Mouse (Mus musculus): ENCODE measurements at regions not wholly inside any gene's neighbourhood (a gene's known extent, or its start where the extent isn't known, plus 50 kb on each side); places are given as distances from the start of the nearest gene placed in this dataset.
A peak's percentile ranks its signal among the peaks of the same experiment; 100 is the strongest.
"Not testable (repeated sequence)": the region's sequence is repeated elsewhere in the genome, so short reads cannot be mapped to it uniquely, and the experiment has no call there.

- Histone ChIP-seq H3K9me3 (replicated peaks) (no peaks in the 10 kb centered on the region), H3K27ac (no peak overlapping the region; the same call in 1 of the 2 replicates), H3K4me1 (peaks cover 16% of the 10 kb centered on the region), H3K27me3 (ENCODE audit: low read depth, poor library complexity, severe bottlenecking) (no peaks in the 10 kb centered on the region), H3K36me3 (no peaks in the 10 kb centered on the region), H3K4me3 (no peak overlapping the region)
- DNase-seq (ENCODE audit: low spot score) = no peak
- WGBS = 72% methylated on average over 5 of the region's 5 CpGs
Observed at GRCm38 (mm10) chr14:15061966-15062860, 259.0 kb downstream of the Nek10 start.

DNA sequence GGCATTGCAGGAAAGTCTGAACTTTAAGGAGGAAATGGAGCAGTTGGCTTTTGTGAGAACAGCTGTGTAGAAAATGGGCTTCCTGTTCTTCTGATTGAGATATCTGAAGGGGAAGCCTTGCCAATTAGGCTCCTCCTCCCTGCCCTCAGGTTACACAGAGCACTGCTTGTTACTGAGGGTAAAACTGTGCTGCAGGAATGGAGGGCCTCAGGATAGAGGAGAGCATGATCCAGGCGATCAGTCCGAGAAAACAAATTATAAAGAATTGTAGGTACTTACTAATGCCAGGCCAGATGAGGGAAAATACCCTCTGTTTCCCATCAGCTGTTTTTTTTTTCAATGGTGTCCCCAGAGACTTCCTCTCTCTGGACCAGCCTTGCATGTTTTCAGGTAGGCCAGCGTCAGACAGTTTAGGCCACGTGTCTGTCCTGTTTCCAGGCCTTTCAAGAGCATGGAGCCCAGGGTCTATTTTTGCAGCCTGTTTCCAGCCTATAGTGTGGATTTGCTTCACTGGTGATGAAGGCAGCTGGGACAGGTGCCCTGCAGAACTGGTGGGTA is 259.7 kb downstream of the Nek10 start:
- DNase-seq (ENCODE audit: low spot score) = no peak
- Histone ChIP-seq H3K4me1 (peaks cover 16% of the 10 kb centered on the region), H3K27ac (peak overlapping the region; percentile 25; the same call in 1 of the 2 replicates), H3K27me3 (ENCODE audit: low read depth, poor library complexity, severe bottlenecking) (no peaks in the 10 kb centered on the region), H3K36me3 (no peaks in the 10 kb centered on the region), H3K4me3 (no peak overlapping the region), H3K9me3 (replicated peaks) (no peaks in the 10 kb centered on the region)
- 63% methylated on average over 4 of the region's 4 CpGs for WGBS

GRCm38 (mm10) chr14:15064991-15065525 is 261.8 kb downstream of the Nek10 start:
- no peaks in the 10 kb centered on the region for H3K27me3 ChIP-seq (ENCODE audit: low read depth, poor library complexity, severe bottlenecking)
- H3K9me3 ChIP-seq (replicated peaks) = no peaks in the 10 kb centered on the region
- WGBS = 84% methylated on average over 5 of the region's 5 CpGs
- no peak overlapping the region for H3K27ac ChIP-seq
- H3K36me3 ChIP-seq = no peaks in the 10 kb centered on the region
- H3K4me1 ChIP-seq = peaks cover 16% of the 10 kb centered on the region
- H3K4me3 ChIP-seq = no peak overlapping the region
- DNase-seq (ENCODE audit: low spot score) = no peak

- Histone ChIP-seq H3K9me3 (replicated peaks) (no peaks in the 10 kb centered on the region), H3K4me1 (no peaks in the 10 kb centered on the region; the same call in 1 of the 2 replicates), H3K4me3 (no peak overlapping the region), H3K27me3 (ENCODE audit: low read depth, poor library complexity, severe bottlenecking) (no peaks in the 10 kb centered on the region), H3K36me3 (no peaks in the 10 kb centered on the region), H3K27ac (no peak overlapping the region)
- no peak for DNase-seq (ENCODE audit: low spot score)
- 76% methylated on average over 3 of the region's 3 CpGs for WGBS
Observed at GRCm38 (mm10) chr14:15075877-15076276, 272.7 kb downstream of the Nek10 start.

DNA sequence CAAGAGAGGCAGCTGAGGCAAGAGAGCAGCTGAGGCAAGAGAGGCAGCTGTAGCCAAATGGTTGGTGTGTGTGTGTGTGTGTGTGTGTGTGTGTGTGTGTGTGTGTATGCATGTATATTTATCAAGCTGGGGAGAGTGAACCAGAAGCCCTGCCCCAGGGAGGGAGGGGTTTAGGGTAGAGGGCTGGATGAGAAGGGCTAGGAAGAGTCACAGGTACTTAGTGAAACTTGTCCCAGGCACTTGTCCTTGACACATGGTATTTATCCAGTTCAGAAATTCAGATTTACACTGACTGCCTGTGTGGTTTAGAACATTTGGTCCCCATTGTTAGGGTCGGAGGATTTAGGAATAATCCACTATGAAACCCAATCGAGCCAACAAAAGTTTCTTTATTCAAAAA is 279.7 kb downstream of the Nek10 start:
- Histone ChIP-seq H3K9me3 (replicated peaks) (no peaks in the 10 kb centered on the region), H3K27ac (no peak overlapping the region), H3K36me3 (no peaks in the 10 kb centered on the region), H3K27me3 (ENCODE audit: low read depth, poor library complexity, severe bottlenecking) (no peaks in the 10 kb centered on the region), H3K4me1 (peaks cover 9% of the 10 kb centered on the region; the same call in 1 of the 2 replicates), H3K4me3 (no peak overlapping the region)
- no peak for DNase-seq (ENCODE audit: low spot score)
- WGBS = 84% methylated on average over 2 of the region's 2 CpGs

DNA sequence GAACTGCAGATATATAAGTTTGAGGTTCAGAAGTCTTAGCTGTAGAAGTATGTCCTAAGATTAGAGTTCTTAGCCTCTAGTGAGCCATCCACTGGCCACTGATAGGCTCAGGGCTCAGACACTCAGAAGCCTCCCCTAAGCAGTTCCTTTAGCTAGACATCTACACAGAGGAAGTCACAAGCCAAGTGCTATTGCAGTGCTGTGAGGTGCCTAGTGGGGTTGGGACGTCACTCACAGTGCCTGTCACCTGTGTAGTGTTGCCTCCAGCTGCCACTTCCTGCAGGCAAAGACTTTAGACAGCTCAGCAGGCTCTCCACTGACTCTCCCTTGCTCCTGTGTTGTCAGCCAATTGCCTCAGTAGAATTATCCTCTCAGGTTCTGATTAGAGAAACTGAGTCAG is 280.6 kb downstream of the Nek10 start:
- Histone ChIP-seq H3K4me3 (no peak overlapping the region), H3K27ac (no peak overlapping the region), H3K9me3 (replicated peaks) (no peaks in the 10 kb centered on the region), H3K27me3 (ENCODE audit: low read depth, poor library complexity, severe bottlenecking) (no peaks in the 10 kb centered on the region), H3K36me3 (no peaks in the 10 kb centered on the region), H3K4me1 (peaks cover 9% of the 10 kb centered on the region; the same call in 1 of the 2 replicates)
- WGBS = 48% methylated on average over 1 of the region's 1 CpGs
- DNase-seq (ENCODE audit: low spot score) = no peak

DNA sequence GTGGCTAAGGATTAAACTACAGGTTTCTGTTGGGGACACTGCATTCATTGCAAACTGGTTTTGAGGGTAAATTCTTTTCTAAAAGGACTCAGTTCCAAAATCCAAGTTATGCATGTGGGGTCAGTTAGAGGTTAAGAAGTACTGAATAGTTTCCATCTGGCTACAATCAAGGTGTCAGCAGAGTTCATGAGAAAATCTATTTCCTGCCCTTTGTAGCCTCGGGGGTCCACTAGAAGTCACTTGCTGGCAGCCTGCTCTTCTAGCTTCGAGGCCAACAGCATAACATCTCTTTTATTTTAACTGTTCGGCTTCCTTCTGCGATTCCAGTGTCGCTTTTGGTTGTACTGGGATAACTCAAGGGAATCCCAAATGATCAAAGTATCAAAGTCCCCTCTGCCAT is 283.8 kb downstream of the Nek10 start:
- DNase-seq (ENCODE audit: low spot score) = peak; percentile 32
- H3K4me3 ChIP-seq = no peak overlapping the region
- no peaks in the 10 kb centered on the region for H3K9me3 ChIP-seq (replicated peaks)
- no peaks in the 10 kb centered on the region for H3K27me3 ChIP-seq (ENCODE audit: low read depth, poor library complexity, severe bottlenecking)
- H3K27ac ChIP-seq = no peak overlapping the region
- 29% methylated on average over 5 of the region's 5 CpGs for WGBS
- peaks cover 9% of the 10 kb centered on the region; the same call in 1 of the 2 replicates for H3K4me1 ChIP-seq
- no peaks in the 10 kb centered on the region for H3K36me3 ChIP-seq

DNA sequence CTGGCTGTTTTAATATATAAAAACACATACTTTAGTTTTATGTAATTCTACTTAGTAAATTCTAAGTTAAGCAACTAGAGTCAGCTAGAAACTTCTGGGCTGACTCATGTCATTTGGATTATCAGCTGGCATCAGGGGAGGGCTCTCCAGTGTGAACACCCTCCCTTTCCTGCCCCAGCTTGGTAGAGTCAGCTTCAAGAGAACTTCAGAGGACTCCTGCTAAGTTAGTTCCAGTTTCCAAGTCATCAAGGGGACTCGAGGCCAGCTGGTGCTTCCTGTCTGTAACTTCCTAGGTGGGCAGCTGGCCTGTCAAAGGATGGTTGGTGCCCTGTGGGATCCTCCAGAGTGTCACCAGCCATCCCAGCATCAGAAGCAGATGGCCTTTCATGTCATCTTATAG is 293.6 kb downstream of the Nek10 start:
- H3K27ac ChIP-seq = no peak overlapping the region
- H3K27me3 ChIP-seq (ENCODE audit: low read depth, poor library complexity, severe bottlenecking) = no peaks in the 10 kb centered on the region
- H3K9me3 ChIP-seq (replicated peaks) = no peaks in the 10 kb centered on the region
- H3K4me3 ChIP-seq = no peak overlapping the region
- WGBS = 69% methylated on average over 1 of the region's 1 CpGs
- H3K4me1 ChIP-seq = no peaks in the 10 kb centered on the region
- DNase-seq (ENCODE audit: low spot score) = no peak
- H3K36me3 ChIP-seq = no peaks in the 10 kb centered on the region

GRCm38 (mm10) chr14:15099909-15100308 is 296.7 kb downstream of the Nek10 start:
- Histone ChIP-seq H3K36me3 (no peaks in the 10 kb centered on the region), H3K27me3 (ENCODE audit: low read depth, poor library complexity, severe bottlenecking) (no peaks in the 10 kb centered on the region), H3K9me3 (replicated peaks) (no peaks in the 10 kb centered on the region), H3K4me3 (no peak overlapping the region), H3K4me1 (no peaks in the 10 kb centered on the region), H3K27ac (no peak overlapping the region)
- no peak for DNase-seq (ENCODE audit: low spot score)

GRCm38 (mm10) chr14:15107795-15108321 is 304.6 kb downstream of the Nek10 start:
- Histone ChIP-seq H3K4me3 (no peak overlapping the region), H3K36me3 (no peaks in the 10 kb centered on the region), H3K9me3 (replicated peaks) (no peaks in the 10 kb centered on the region), H3K4me1 (no peaks in the 10 kb centered on the region), H3K27ac (no peak overlapping the region), H3K27me3 (ENCODE audit: low read depth, poor library complexity, severe bottlenecking) (no peaks in the 10 kb centered on the region)
- 68% methylated on average over 2 of the region's 2 CpGs for WGBS
- no peak for DNase-seq (ENCODE audit: low spot score)

- Histone ChIP-seq H3K4me3 (no peak overlapping the region), H3K4me1 (no peaks in the 10 kb centered on the region), H3K27me3 (ENCODE audit: low read depth, poor library complexity, severe bottlenecking) (no peaks in the 10 kb centered on the region), H3K36me3 (no peaks in the 10 kb centered on the region), H3K9me3 (replicated peaks) (no peaks in the 10 kb centered on the region), H3K27ac (no peak overlapping the region)
- no peak for DNase-seq (ENCODE audit: low spot score)
- 68% methylated on average over 2 of the region's 2 CpGs for WGBS
Observed at GRCm38 (mm10) chr14:15119745-15120144, 316.5 kb downstream of the Nek10 start.

- H3K4me1 ChIP-seq = no peaks in the 10 kb centered on the region
- no peak overlapping the region for H3K27ac ChIP-seq
- H3K27me3 ChIP-seq (ENCODE audit: low read depth, poor library complexity, severe bottlenecking) = no peaks in the 10 kb centered on the region
- WGBS = 83% methylated on average over 3 of the region's 3 CpGs
- H3K36me3 ChIP-seq = no peaks in the 10 kb centered on the region
- H3K4me3 ChIP-seq = no peak overlapping the region
- no peaks in the 10 kb centered on the region for H3K9me3 ChIP-seq (replicated peaks)
- DNase-seq (ENCODE audit: low spot score) = no peak
Observed at GRCm38 (mm10) chr14:15128157-15128556, 310.6 kb downstream of the Lrrc3b start.

DNA sequence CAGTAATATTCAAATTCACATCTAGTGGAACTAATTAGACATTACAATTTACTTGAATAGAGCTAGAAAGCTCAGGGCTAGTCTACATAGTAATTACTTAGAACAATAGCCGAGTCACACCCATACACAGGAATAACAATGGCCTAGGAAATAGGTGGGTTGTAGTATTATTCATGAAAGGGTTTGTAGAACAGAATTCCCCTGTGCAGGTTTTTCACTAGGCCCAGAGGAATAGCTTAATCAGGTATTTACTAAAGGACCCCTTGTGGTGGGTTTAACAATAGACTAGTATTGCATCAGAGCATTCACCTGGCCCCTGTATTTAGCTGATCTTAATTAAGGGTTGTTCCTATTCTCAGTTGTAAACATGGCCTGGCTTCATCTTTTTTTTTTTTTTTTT is 297.9 kb downstream of the Lrrc3b start:
- H3K4me1 ChIP-seq; H3K36me3 ChIP-seq; H3K27ac ChIP-seq; DNase-seq (ENCODE audit: low spot score); H3K4me3 ChIP-seq; H3K9me3 ChIP-seq (replicated peaks); H3K27me3 ChIP-seq (ENCODE audit: low read depth, poor library complexity, severe bottlenecking): not testable (repeated sequence)
- 78% methylated on average over 1 of the region's 1 CpGs for WGBS

All from limb, embryonic 10.5 days (tissue).